Mouse (Mus musculus): ENCODE data around the gene Fam78b.

The Fam78b gene

DNA sequence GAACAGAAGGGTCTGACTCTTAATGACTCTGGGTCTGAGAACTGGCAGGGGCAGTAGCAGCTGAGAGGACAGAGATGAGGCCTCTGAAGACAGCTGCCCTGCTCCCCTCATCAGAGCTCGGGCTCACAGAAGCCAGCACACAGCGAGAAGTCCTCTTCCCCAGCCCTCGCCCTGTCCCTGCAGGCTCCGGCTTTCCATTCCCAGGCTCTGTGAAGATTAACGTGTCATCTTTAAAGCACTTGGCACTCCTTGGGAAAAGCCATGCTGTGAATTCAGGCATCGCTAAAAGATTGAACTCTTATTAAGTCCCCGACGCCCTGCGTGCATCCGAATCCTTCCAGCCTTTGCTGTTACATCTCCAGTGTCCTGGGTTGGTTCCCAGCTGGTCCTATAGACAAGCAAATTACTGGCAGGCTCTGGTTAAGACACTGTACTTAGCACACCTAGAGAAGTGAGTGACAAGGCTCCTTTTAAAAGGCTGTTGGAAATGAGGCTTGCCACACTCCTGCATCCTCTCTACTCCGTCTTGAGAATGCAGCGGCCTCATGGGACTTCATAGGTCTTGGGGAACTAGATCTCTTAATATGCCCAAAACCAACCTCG, 30.9 kb downstream of the Fam78b start:
- no peak for DNase-seq (ENCODE audit: low spot score in 2 of 2)

DNA sequence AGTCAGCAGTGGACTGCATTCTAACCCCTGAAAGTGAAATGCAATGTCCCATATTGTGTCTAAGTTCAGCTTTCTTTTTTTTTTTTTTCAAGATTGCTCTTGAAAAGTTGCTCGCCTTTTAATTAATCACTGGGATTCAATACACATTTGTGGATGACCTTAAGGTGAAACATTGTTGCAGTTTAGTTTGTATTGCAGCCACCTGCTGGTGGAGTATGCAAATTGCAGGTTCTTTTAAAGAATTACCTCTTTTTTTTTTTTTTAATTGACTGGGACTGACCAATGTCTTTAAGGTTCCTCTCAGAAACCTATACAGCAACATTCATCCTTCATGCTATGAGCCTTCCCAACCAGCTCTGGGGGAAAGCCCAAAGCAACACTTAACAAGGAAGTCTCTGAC, 33.2 kb downstream of the Fam78b start:
- DNase-seq (ENCODE audit: low spot score in 2 of 2), result no peak

DNA sequence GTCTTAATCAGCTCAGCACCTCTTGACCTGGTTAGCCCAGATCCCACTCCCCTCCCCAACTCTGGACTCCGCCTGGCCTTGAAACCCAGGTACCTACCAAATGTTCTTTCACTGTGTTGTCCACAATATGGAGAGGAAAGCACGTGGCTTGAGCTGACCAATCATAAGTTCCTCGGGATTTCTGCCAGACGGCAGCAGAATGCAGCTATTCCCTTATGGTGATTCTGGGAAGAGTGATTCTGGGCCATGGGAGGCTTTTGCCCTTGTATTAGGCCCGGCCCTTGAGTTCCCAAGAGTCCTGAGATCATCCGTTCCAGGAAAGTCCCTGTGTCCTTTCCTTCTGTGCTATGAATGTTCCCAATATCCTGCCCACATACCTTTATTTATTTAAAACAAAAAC, 41.3 kb downstream of the Fam78b start:
- no peak for DNase-seq (ENCODE audit: low spot score in 2 of 2)

DNA sequence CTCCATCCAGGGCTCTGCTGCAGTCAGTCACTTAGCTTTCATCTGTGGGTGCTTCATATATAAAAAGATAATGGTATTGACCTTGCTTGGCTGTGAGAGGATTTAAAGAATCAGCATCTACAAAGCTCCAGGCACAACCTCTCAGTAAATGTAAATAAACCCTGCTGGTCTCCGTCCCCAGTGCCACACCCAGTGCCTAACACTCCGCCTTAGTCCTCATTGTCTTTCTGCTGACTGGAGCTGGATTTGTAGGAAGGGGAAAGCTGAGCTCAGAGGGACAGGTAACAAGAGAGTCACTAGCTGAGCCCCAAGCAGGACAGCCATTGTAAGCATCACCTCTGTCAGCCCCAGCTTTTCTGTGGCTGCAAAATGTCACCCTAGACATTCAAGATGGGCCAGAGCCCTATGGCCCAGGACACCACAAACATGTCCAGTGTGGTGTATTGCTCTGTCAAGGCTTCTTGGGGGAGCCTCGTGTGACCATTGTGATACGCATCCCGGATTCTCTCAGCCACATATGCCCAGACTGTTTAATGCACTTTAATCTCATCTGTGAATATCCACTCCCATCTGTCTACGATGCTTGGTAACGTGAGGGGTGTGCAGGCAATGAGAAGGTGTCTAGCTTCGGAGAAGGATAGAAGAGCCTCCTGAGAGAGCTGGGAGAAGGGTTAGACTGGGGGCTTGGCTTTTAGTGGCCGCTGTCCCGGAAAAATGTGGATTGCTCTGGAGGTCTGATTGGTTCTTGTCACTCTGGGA, 45.1 kb downstream of the Fam78b start:
- DNase-seq (ENCODE audit: low spot score in 2 of 2), result no peak

DNA sequence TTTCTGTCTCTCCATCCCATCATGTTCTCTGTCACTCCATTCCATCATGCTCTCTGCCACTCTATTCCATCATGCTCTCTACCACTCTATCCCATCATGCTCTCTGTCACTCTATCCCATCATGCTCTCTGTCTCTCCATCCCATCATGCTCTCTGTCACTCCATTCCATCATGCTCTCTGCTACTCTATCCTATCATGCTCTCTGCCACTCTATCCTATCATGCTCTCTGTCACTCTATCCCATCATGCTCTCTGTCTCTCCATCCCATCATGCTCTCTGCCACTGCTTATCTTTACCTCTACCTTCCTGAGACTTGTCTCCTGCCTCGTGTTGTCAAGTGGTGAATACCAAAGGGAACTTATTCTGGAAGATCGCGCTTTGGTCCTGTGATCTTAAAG, 49.6 kb downstream of the Fam78b start:
- no peak for DNase-seq (ENCODE audit: low spot score in 2 of 2)

DNA sequence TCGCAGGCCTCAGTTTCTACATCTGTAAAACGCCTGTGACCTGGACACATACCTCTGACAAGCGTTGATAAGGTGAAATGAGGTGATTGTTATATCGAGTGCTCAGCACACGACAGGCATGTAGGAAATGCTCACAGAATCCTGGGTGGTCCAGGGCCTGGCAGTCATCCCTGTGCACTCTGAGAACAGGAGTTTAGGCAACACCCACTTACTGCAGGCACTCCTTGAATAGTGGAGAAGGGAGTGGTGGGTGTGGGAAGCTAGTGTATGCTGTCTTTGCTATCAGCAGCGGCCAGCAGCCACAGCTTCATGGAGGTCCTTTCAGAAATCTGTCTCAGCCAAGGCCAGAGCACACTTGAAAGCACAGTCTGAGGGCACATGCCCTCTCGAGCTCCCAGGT, 52.8 kb downstream of the Fam78b start:
- DNase-seq (ENCODE audit: low spot score in 2 of 2), result no peak

DNA sequence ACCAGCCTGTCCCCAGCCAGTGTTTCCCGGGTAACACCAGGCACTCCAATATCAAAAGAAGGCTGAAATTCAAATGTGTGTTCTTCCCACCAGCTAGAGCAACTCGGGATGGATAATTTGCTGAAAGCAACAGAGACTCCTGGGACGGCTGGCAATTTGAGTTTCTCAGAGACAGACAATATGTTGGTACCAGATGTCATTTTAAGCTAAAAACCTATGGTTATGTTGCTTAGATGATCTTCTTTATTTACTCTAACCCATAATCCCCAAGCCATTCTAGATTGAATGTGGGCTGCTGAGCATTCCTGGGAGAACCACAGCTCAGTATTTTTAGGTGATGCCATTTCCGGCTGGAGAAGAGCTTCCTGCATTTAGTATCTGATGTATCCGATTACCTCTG, 56.3 kb downstream of the Fam78b start:
- DNase-seq (ENCODE audit: low spot score in 2 of 2), result no peak

DNA sequence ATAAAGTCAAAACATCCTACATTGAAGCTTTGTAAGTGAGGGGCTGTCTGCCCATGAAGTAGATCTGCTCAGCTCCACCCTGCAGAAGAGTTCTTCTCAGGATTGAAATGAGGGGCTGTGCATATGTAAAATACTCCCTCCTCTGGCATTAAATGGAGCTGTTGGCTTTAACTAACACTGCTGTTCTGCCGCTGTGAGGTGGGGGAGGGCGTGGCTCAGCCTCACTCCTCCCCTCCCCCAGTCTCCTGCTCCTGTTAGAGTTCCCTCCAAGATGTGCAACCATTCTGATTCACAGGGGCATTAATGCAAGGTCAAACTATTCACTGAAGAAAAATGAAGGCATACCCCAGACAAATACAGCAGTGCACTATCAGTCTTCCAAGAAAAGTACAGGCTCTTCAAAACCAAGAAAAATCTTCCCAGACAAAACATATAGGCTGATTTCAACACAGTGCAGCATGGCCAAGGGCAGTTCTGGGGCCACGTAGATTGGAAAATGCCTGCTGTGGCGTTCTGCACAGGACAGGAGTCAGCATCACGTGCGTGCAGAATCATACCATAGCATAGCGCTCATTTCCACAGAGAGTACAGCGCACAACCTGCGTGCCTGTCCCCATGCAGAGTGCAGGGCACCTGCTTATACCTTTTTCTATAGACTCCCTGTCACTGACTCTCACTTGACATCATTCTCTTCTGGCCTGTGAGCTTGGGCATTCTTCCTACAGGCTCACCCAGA, 58.5 kb downstream of the Fam78b start:
- no peak for DNase-seq (ENCODE audit: low spot score in 2 of 2)

DNA sequence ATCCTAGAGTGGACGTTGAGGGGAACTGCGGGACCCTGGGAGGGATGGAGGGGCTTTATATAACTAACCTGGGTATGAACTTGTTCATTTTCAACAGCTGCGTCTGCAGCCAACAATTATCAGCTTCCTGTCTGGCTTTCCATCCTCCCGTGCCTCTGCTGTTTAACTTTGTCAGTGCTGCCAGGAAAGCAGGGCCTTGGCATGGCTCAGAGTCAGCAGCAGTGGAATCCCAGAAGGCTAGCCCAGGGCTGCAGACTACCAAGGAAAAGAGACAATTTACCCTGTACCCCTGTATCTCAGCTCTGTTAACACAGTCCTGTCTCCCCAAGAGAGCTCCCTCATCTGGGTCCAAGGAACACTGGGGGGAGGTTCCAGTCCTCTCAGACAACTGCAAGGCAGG, 62.8 kb downstream of the Fam78b start:
- DNase-seq (ENCODE audit: low spot score in 2 of 2), result no peak

DNA sequence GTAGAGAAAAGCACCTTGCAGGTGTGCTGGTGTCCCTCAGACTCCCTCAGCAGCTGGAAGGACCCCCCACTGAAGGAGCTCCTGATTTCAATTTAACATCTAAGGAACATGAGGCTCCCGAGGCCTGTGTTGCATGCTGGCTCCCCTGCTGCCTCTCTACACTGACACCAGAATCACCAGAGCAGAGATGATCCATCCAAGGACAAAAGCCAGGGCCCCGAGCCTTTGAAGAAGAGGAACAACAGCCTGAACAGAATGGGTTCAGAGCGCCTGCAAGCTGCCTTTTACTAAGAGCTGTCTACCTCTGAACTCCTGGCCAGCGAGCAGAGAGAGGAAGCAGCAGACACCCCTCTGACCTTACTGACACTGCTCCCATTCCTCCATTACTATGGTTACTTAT, 64.3 kb downstream of the Fam78b start:
- no peak for DNase-seq (ENCODE audit: low spot score in 2 of 2)

DNA sequence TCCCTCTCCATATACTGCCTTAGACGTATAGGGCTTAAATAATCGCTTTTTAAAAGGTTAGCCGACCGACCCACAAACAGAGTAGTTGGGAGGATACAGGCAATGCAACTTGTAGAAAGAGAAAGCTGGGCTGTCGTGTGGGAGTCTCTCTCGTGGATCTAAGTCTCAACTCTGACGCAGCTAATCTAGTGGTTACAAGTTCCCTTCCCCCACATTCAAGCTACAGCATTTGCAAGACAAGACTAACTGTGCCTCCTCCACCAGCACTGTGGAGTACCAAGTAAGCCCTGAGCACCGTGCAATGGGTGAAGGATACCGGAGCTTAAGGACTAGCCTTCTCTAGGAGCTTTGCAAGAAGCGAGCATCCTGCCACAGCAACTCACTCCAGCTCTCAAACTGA, 64.8 kb downstream of the Fam78b start:
- DNase-seq (ENCODE audit: low spot score in 2 of 2), result no peak

DNA sequence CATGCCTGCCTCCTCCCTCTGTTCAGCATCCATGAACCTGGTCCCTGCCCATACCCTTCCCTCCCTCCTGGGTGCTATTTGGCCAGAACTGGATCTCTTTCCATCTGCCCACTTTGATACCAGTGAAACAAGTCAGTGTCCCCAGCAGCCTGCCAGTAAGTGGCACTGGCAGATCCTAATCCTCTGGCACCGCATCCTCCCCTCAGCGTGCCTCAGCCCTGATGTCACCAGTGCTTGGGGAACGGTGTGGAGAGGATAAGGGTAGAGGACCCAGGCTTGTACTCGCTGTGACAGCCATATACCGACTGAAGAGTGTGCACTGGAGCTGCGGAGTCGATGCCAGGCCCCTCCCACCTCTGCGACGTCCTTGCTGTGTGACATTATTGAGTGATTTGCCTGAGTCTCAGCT, 65.7 kb downstream of the Fam78b start:
- no peak for DNase-seq (ENCODE audit: low spot score in 2 of 2)

DNA sequence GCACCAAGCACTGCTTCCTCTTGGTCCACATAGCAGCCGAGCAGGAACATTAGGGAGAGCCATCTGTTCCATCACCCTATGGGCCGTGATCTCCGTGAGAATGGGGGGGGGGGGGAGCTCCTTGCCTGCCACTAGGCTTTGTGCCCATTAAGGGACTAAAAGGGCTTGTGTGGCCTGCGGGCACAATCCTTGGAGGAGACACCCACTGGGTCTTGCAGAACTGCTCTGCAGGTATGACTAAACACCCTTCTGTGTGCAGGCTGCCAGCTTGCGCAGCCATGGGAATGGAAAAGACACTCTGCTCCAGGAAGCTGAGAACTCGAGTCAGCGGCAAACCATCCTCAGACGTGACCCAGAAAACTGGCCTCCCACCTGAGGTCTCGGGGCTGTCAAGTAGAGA, 68.5 kb downstream of the Fam78b start:
- DNase-seq (ENCODE audit: low spot score in 2 of 2), result no peak

DNA sequence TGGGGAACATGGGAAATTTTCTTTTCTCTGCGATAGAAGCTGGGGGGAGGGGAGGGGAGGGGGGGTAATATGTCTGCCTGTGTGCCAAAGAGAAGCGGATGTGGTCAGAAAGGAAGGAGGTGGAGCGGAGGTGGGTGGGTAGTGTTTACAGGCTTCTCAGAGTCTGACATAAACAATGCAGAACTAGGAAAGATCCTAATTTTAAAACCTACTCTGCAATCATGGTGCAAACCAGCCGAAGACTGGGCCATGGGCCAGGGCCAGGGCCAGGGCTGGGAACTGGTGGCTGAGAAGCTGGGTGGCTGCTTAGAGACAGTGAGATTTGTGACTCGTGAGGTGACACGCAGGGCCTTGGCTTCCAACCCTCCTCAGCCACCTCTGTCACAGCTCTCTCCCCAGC, 69.1 kb downstream of the Fam78b start:
- no peak for DNase-seq (ENCODE audit: low spot score in 2 of 2)

DNA sequence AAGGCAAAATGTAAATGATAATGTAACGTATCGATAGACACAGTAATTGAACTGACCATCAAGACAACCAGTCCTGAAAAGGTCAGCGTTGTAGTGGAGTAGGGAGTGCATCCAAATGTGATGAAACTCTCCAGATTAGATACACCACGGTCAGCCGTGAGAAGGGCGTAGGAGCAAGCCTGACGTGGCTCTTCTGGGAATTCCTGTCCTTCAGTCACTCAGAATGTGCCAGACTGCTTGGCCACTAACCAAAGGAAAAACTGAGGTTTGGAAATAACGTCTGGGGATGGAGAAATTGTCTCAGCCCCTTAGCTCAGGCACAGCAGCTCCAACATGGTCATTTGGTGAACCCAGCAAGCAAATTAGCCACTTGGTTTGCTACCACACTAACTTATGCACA, 74.5 kb downstream of the Fam78b start:
- DNase-seq (ENCODE audit: low spot score in 2 of 2), result no peak

DNA sequence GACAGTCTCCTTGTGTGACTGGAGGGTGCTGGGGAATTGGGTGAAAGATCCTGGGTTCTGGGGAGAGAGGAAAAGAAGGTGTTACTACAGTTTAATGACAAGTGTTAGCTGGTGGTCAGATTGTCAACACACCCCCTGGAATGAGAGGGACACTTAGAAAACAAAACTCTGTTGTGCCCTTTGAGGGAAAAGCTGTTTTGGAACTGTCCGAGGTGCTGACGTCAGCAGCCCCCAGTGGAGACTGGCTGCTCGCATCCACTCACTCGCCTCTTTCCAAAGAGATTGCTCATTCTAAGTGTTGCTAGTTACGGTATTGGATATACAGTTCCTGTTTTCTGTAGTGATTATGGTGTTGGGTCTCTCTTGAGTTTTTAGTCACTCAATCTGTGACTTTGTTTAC, 78.3 kb downstream of the Fam78b start:
- DNase-seq (ENCODE audit: low spot score in 2 of 2), result no peak

DNA sequence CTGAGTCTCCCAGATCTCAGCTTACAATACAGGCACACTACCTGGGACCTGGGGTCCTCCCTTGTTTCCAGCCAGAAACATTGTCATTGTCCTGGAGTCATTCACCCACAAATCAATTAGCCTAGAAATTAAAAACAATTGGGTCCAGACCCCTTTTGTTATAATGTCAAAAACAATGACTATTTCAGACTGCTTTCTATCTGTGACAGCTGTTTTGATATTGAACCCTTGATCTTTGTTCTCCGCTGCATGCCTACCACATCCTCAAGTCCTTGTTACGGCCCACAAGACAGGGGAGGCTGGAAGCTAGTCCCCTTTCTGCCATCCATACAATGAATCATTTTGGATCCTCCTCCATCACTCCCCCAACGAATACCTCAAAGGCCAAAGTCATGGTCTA, 80.7 kb downstream of the Fam78b start:
- no peak for DNase-seq (ENCODE audit: low spot score in 2 of 2)

DNA sequence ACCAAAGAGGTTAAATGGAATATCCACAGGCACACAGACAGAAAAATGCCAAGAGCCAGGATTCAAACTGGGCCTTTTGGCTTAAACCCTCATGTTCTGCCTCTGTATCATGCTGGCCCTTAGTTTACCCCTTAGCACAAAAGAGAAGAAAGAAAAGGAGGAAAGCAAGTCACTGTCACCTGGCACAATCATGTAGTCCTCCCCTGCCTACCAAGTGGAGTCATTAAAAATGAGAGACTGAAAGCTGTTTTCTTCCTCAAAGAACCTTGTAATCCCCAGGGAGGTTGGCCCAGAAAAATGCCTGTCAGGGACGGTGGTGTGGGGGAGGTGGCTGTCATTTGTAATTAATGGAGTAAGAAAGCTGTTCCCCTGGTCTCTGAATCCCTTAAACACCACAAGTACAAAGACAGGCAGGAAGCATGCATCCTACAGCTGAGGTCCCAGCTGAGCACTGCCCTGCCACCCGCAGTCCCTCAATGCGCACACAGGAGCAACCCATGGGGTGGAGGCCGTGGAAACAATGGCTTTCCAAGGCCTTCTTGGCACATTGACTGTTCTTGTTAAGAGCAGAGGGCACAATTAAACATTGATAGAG, 81.4 kb downstream of the Fam78b start:
- DNase-seq (ENCODE audit: low spot score in 2 of 2), result no peak

DNA sequence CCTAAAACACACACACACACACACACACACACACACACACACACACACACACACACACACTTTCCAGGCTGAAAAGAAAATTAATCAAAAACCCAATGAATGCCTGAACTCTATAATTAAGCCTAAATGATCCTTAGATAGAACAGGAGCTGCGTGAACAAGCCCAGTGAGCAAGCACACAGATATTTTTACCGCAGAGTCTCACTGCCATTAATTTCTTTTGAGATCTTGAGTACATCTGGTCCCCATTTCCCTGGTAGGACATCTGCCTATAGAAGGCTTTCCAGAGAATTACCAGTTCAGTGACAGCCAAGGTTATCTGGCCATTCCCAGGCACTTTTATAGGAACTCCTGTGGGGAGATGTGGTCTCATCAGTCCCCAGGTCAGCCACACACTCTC, 82.0 kb downstream of the Fam78b start:
- no peak for DNase-seq (ENCODE audit: low spot score in 2 of 2)

DNA sequence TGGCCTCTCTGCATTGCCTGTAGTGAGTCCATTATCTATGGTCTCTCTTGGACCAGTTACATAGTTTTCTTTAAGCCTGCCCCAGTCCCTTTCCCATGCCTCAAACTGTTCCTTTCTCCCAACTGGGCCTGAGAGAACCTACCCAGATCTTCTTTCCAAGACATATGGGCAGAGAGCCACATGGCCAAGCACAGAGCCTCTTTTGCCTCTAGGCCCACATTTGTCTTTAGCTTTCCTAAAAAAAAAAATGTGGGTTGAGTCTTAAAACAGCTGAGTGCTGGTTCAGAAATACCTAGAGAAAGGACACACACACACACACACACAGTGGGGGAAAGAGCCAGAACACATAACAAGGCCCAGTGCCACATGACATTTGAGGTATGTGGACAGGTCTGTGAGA, 83.1 kb downstream of the Fam78b start:
- DNase-seq (ENCODE audit: low spot score in 2 of 2), result no peak

DNA sequence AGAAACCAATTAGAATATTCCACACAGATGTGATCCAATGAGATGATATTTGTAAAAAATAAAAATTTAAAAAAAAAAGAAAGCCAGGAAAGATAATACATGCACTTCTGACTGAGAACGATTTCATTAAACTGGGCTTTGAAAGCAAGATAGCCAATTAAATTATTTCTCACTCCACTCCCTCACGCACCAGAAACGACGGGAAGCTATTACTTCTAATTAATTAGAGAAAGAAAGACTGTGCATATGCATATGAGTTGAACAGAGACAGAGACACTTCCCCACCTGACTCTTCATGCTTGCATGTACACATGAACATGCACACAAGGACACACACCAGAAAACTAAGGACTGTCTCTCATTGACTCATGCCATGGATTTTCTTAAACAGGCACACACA, 84.2 kb downstream of the Fam78b start:
- DNase-seq (ENCODE audit: low spot score in 2 of 2), result no peak

DNA sequence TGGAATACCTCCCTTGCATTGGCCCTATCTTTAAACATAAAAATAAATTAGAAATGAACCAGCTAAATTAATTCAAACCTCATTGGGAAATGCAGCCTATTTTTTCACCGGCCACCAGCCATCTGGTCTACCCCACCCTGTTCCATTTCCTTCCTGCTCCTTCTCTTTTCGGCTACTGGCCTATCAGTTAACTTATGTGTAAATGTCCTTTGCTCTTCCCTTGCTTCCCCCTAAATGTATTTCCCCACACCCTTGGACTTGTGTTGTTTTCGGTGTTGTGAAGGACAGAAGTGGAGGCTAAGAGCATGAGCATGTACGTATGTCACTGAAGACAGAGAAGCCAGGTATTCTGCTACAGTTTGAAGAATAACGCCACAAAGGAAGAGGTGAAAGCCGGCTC, 89.2 kb downstream of the Fam78b start:
- DNase-seq (ENCODE audit: low spot score in 2 of 2), result no peak

DNA sequence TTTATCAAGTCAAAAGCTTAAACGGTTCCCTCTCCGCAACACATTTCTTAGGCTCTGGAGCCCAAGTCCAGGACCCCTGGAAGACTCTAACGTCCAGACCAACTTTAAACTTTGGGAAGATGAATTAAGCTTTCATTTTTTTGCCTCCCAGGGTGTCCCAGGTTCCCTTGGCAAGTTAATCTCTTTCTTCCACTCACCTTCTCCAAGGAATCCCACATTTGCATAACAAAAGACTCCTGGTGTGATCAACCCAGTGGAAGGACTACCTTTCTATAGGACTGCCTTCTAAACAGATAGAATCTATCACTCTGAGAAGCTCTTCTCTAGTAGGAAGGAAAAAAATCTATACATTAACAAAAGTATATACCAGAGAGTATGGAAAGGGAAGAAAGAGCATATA, 92.3 kb downstream of the Fam78b start:
- no peak for DNase-seq (ENCODE audit: low spot score in 2 of 2)
